Mouse (Mus musculus): Measurements from ENCODE around the gene Tmbim7.

- TF ChIP-seq CTCF (IDR thresholded peaks at IDR 0.05; ENCODE audit: low read depth, low read length) (no peak), POLR2A (IDR thresholded peaks at IDR 0.05; ENCODE audit: borderline replicate concordance, low read depth, low read length) (no peak)
These were observed 19.3 kb upstream of the Tmbim7 start for GRCm38 (mm10) chr5:3631512-3632271.

All from bone marrow macrophage, adult 2 months (primary cell).